Mouse (Mus musculus) CH12.LX (cell line): ENCODE results near the gene Gm20388. TPM values are rescaled to one million over a fixed set of nuclear protein-coding genes. Genes with fewer than 3 reads are reported as not detected.

Experiments
- DNase-seq: peaks from one replicate; pipeline ENCODE4 v3.0.0-alpha.2; 2013; ENCODE audit errors: extremely low read depth
- H3K27ac ChIP-seq: 2 replicates; pipeline ENCODE4 v1.5.1; 2012; ENCODE audit warnings: low read depth, mild to moderate bottlenecking, control low read depth, moderate library complexity; ENCODE audit not compliant: insufficient read depth
- H3K27me3 ChIP-seq: replicated peaks from 2 replicates; pipeline ENCODE3; 2012; ENCODE audit warnings: inconsistent platforms
- H3K36me3 ChIP-seq, 2 experiments: replicated peaks in 1 of 2; 2 replicates each; pipeline versions ENCODE3 to v1.6.1; 2012; ENCODE audit warnings: inconsistent platforms in 1 of 2, low read length in 1 of 2, mild to moderate bottlenecking in 1 of 2, mixed read lengths in 1 of 2, moderate library complexity in 1 of 2; ENCODE audit not compliant: control insufficient read depth in 1 of 2, insufficient read depth in 1 of 2
- H3K4me1 ChIP-seq, 2 experiments: 2 replicates each; pipeline ENCODE4 v1.6.1; 2012; ENCODE audit warnings: inconsistent platforms in 1 of 2, moderate library complexity in 1 of 2; ENCODE audit not compliant: insufficient read depth in 2 of 2, control insufficient read depth in 1 of 2
- H3K4me2 ChIP-seq: 2 replicates; pipeline ENCODE4 v1.6.1; 2012; ENCODE audit warnings: low read depth, mild to moderate bottlenecking, control low read depth; ENCODE audit not compliant: poor library complexity, insufficient read depth, severe bottlenecking
- H3K4me3 ChIP-seq, 3 experiments: fragments of 150-350 bp in 1 of 3; sonication (generic) in 1 of 3; replicated peaks in 1 of 3; 2 replicates each; pipeline versions ENCODE3 to v1.5.1; 2011 to 2012; ENCODE audit warnings: low read depth in 2 of 3, low read length in 2 of 3, mild to moderate bottlenecking in 2 of 3, moderate library complexity in 2 of 3, control low read depth in 1 of 3, improper control_type of control experiment in 1 of 3, inconsistent platforms in 1 of 3, mixed read lengths in 1 of 3; ENCODE audit not compliant: poor library complexity in 1 of 3
- H3K79me2 ChIP-seq: replicated peaks from 2 replicates; pipeline ENCODE4 v1.6.1; 2012; ENCODE audit warnings: mild to moderate bottlenecking, moderate library complexity; ENCODE audit not compliant: control insufficient read depth, poor library complexity, insufficient read depth, severe bottlenecking; ENCODE audit errors: extremely low read depth
- H3K9ac ChIP-seq: 2 replicates; pipeline ENCODE4 v1.6.1; 2012; ENCODE audit warnings: low read depth, mild to moderate bottlenecking, control low read depth, moderate library complexity; ENCODE audit not compliant: insufficient read depth
- H3K9me3 ChIP-seq: replicated peaks from 2 replicates; pipeline ENCODE3; 2012; ENCODE audit warnings: low read length, inconsistent platforms, mixed read lengths
- CHD1 ChIP-seq: IDR thresholded peaks from 2 replicates; pipeline ENCODE4 v1.6.1; 2012; ENCODE audit warnings: low read depth, low read length, improper control_type of control experiment, inconsistent platforms
- CTCF ChIP-seq, 2 experiments: IDR thresholded peaks in 1 of 2; conservative IDR thresholded peaks in 1 of 2; 2 replicates each; pipeline ENCODE4 v1.5.1; 2011 to 2012; ENCODE audit warnings: low read depth in 2 of 2, low read length in 2 of 2, improper control_type of control experiment in 1 of 2, inconsistent platforms in 1 of 2, mild to moderate bottlenecking in 1 of 2, moderate library complexity in 1 of 2
- GABPA ChIP-seq: IDR thresholded peaks from 2 replicates; pipeline ENCODE4 v1.6.1; 2012; ENCODE audit warnings: low read depth, low read length, improper control_type of control experiment, inconsistent platforms; ENCODE audit not compliant: insufficient replicate concordance
- HCFC1 ChIP-seq: IDR thresholded peaks from 2 replicates; pipeline ENCODE4 v1.6.1; 2012; ENCODE audit warnings: low read depth, mild to moderate bottlenecking, inconsistent platforms, low read length, improper control_type of control experiment
- JUND ChIP-seq: conservative IDR thresholded peaks from 2 replicates; pipeline ENCODE4 v1.6.1; 2011; ENCODE audit warnings: low read depth, low read length, improper control_type of control experiment
- MEF2A ChIP-seq: IDR thresholded peaks from 2 replicates; pipeline ENCODE4 v1.6.1; 2014; ENCODE audit warnings: low read depth, mild to moderate bottlenecking, inconsistent platforms, low read length, improper control_type of control experiment, borderline replicate concordance
- MYC ChIP-seq: IDR thresholded peaks from 2 replicates; pipeline ENCODE4 v1.6.1; 2011; ENCODE audit warnings: low read depth, mild to moderate bottlenecking, improper control_type of control experiment, low read length
- POLR2A ChIP-seq: IDR thresholded peaks from 2 replicates; pipeline ENCODE4 v1.6.1; 2011; ENCODE audit warnings: low read depth, mild to moderate bottlenecking, improper control_type of control experiment, low read length
- POLR2AphosphoS2 ChIP-seq: IDR thresholded peaks from 2 replicates; pipeline ENCODE4 v1.6.1; 2011; ENCODE audit warnings: low read depth, low read length, improper control_type of control experiment
- RAD21 ChIP-seq: IDR thresholded peaks from 2 replicates; pipeline ENCODE4 v1.6.1; 2011; ENCODE audit warnings: low read depth, mild to moderate bottlenecking, low read length, improper control_type of control experiment, moderate library complexity
- RCOR1 ChIP-seq: conservative IDR thresholded peaks from 2 replicates; pipeline ENCODE4 v1.6.1; 2012; ENCODE audit warnings: low read depth, mild to moderate bottlenecking, inconsistent platforms, low read length, improper control_type of control experiment
- TBP ChIP-seq: conservative IDR thresholded peaks from 2 replicates; pipeline ENCODE4 v1.6.1; 2011; ENCODE audit warnings: low read depth, low read length, improper control_type of control experiment
- TCF12 ChIP-seq: IDR thresholded peaks from 2 replicates; pipeline ENCODE4 v1.6.1; 2014; ENCODE audit warnings: low read depth, mild to moderate bottlenecking, inconsistent platforms, low read length, improper control_type of control experiment
- UBTF ChIP-seq: IDR thresholded peaks from 2 replicates; pipeline ENCODE4 v1.6.1; 2012; ENCODE audit warnings: low read depth, mild to moderate bottlenecking, inconsistent platforms, low read length, improper control_type of control experiment, moderate library complexity
- USF2 ChIP-seq: conservative IDR thresholded peaks from 2 replicates; pipeline ENCODE4 v1.6.1; 2011; ENCODE audit warnings: low read depth, low read length, improper control_type of control experiment
- ZC3H11A ChIP-seq: IDR thresholded peaks from 2 replicates; pipeline ENCODE4 v1.6.1; 2012; ENCODE audit warnings: low read depth, mild to moderate bottlenecking, inconsistent platforms, low read length, improper control_type of control experiment
- ZKSCAN1 ChIP-seq: IDR thresholded peaks from 2 replicates; pipeline ENCODE4 v1.6.1; 2012; ENCODE audit warnings: low read depth, inconsistent platforms, low read length, improper control_type of control experiment, borderline replicate concordance
- ZMIZ1 ChIP-seq: IDR thresholded peaks from 2 replicates; pipeline ENCODE4 v1.6.1; 2012; ENCODE audit warnings: low read depth, mild to moderate bottlenecking, inconsistent platforms, low read length, improper control_type of control experiment
- dilution Hi-C: fragments of 300-500 bp; cut with MboI; formaldehyde crosslinking; loops from 2 replicates; pipeline ENCODE4 v1.14.3; 2020; ENCODE audit warnings: low sequenced_read_pairs; ENCODE audit not compliant: extremely low pct_unique_long_range_greater_than_20kb, extremely low pct_ligation_motif_present
- in situ Hi-C: fragments of 300-500 bp; cut with MboI; formaldehyde crosslinking; loops from 3 replicates; pipeline ENCODE4 v1.14.3; 2019; ENCODE audit warnings: low sequenced_read_pairs, low pct_ligation_motif_present, low pct_unique_long_range_greater_than_20kb, mixed read lengths
- polyA plus RNA-seq: library from polyadenylated mRNA; unstranded; fragments of >175 nt; gene quantifications from 2 replicates; pipeline ENCODE4 v1.2.1, GENCODE M21; 2012; ENCODE audit warnings: low read depth; ENCODE audit not compliant: insufficient read length
- total RNA-seq, 2 experiments: library from RNA; depleted of rRNA; stranded (reverse); fragments of 300-350 nt in 1 of 2; fragments of >200 nt in 1 of 2; gene quantifications; 2 replicates each; pipeline ENCODE4 v1.2.3; 2012 to 2014

Gene Gm20388
- total and polyA plus RNA-seq, 3 experiments = 14.8 to 26.3 (median 22.2) TPM

GRCm38 (mm10) chr8:122194396-122194795 lies 2283.8 kb downstream of the Gm20388 start:
- in situ Hi-C loops = no loop called here
- H3K27me3 ChIP-seq = peaks cover 64% of the 10 kb centered on the region
- no peaks in the 10 kb centered on the region for H3K79me2 ChIP-seq

GRCm38 (mm10) chr8:122197342-122197741 lies 2286.7 kb downstream of the Gm20388 start:
- Histone ChIP-seq H3K4me3 (no peak overlapping the region), H3K27me3 (peaks cover 65% of the 10 kb centered on the region)

More at GRCm38 (mm10) chr8:122194396-122194795, 2283.8 kb downstream of the Gm20388 start:
- H3K36me3 ChIP-seq = no peaks in the 10 kb centered on the region
- H3K4me2 ChIP-seq = no peak overlapping the region
- no peaks in the 10 kb centered on the region for H3K9me3 ChIP-seq
- dilution Hi-C loops = no loop called here
- H3K4me3 ChIP-seq = no peak overlapping the region
- no peak for DNase-seq
- H3K9ac ChIP-seq = no peak overlapping the region
- TF ChIP-seq MYC = no peak
- TF ChIP-seq CTCF (conservative IDR thresholded peaks at IDR 0.05 in 1 of 2, IDR thresholded peaks at IDR 0.05 in 1 of 2; ENCODE audit: low read depth in 2 of 2, low read length in 2 of 2) = no peak
- no peak for TF ChIP-seq USF2
- no peak for TF ChIP-seq HCFC1
- no peak for TF ChIP-seq TBP
- TF ChIP-seq GABPA = no peak
- TF ChIP-seq POLR2AphosphoS2 = no peak
- TF ChIP-seq ZKSCAN1 = no peak
- no peak for TF ChIP-seq POLR2A
- no peak for TF ChIP-seq RCOR1
- TF ChIP-seq ZMIZ1 = no peak
- no peak for TF ChIP-seq JUND
- no peak for TF ChIP-seq RAD21
- H3K4me1 ChIP-seq = peaks cover 3 to 11% of the 10 kb centered on the region in 2 experiments
- no peak overlapping the region for H3K27ac ChIP-seq

More at GRCm38 (mm10) chr8:122197342-122197741, 2286.7 kb downstream of the Gm20388 start:
- peaks cover 3 to 11% of the 10 kb centered on the region in 2 experiments for H3K4me1 ChIP-seq
- H3K4me2 ChIP-seq = no peak overlapping the region
- no peaks in the 10 kb centered on the region for H3K9me3 ChIP-seq
- no peak overlapping the region for H3K9ac ChIP-seq
- no peak overlapping the region for H3K27ac ChIP-seq
- H3K36me3 ChIP-seq = no peaks in the 10 kb centered on the region
- no peak for DNase-seq
- in situ Hi-C loops (no loop called here), dilution Hi-C loops (no loop called here)
- TF ChIP-seq MEF2A (no peak), ZC3H11A (no peak), CHD1 (no peak), UBTF (no peak), TCF12 (no peak), ZMIZ1 (no peak)
- TF ChIP-seq, all 38 proteins: peak for 0
- H3K79me2 ChIP-seq = no peaks in the 10 kb centered on the region
